Mouse (Mus musculus) hindlimb bud, embryonic 11.5 days (tissue): ENCODE data around the gene Cbx1.

Experiments
- DNase-seq: peaks from one replicate; pipeline ENCODE4 v3.0.0-alpha.2; 2012; ENCODE audit warnings: low read depth, low spot score; ENCODE audit errors: extremely low spot score

The Cbx1 gene

DNA sequence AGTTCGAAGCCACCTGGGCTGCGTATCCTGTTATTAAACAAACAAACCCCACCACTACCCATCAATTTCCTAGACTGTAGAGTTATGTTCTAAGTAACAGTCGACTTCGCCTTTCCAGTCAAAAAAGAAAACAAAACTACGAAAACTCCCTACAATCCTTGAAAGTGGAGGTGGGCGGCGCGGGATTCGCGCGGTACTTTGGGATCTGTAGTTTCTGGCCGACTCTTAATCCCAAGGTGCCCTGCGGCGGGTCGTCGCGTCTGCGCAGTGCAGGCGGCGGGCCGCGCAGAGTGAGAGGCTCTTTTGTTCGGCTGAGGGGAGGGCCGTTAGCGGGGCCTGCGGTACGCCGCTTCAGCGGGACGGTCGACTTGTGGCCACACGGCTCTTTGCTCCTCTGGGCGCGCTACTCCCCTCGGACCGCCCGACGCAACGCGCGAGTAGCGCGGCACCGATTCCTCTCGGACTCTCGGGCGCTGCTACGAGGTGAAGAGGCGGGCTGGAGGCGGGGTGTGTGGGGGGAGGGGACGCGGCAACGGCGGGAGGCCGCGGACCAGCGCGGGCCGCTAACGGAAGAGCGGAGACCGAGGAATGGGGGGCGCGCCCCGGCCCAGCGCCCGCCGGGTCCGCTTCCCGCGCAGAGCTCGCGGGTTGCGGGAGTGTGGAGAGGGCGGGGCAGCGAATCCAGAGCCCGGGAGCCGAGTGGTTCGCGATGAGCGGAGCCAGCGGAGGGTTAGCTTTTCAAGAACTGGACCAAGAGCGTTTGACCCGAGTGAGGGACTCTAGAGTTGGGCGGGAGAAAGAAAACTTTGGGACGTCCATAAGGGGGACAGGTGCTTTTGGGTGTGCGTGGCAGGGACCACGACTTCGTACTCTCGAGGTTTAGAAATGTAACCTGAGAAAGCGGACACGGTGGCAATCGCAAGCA lies at the start of gene Cbx1:
Gene Cbx1, plus strand, starts transcription at position 257 of the 925 bp plus-strand sequence.
- peak; percentile 56 for DNase-seq

DNA sequence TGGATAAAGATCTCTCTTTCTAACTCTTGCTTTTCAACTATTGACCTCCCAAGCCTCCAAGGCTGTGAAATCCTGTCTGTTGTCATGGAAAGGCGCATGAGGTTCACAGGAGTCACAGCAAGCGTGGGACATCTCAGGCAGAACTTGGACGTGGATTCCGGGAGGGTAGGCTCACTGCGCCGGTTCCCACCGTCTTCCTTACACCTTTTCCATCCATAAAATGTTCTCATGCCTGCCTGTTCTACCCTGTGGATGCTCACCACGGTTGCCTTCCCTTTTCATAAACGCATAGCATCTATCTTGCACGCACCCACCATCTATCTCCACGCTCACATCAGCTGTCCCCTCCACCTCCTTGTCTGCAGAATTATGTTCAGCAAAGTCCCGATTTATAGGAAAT lies 48.1 kb upstream of the Cbx1 start:
- no peak for DNase-seq

DNA sequence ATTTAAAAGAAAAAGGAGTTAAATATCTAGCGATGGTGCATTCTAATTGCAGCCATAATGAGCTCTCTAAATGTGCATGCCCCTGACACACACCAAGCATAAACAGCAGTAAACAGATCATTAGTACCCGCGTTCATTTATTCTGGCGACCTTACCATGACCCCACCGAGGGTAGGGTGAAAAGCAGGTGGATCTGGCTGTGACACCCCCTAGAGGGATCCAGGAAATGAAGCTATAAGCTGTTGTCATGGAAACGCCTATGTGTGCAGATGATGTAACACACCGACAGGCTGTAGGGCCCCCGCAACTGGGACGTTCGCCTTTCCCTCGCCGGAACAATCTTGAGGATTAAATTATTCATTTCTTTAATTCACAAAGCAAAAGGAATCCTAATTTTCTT lies 46.9 kb upstream of the Cbx1 start:
- DNase-seq = no peak

DNA sequence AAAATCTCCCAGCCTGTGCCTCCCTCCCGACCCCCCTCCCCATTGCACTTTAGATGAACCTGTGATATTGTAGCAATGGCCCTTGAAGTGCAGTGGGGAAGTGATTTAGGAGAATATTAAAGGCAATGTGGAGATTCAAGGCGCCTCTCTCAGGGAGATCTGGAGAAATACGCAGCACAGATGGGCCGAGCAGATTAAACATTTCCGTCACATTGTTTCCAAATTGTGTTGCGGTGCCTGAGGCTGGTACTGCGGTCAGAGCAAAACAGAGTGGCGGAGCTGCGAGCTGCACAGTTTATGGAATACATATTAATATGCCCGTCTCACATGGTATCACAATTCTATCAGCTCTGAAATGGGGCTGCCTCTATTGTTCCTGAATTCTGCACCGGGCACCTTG lies 45.9 kb upstream of the Cbx1 start:
- no peak for DNase-seq

DNA sequence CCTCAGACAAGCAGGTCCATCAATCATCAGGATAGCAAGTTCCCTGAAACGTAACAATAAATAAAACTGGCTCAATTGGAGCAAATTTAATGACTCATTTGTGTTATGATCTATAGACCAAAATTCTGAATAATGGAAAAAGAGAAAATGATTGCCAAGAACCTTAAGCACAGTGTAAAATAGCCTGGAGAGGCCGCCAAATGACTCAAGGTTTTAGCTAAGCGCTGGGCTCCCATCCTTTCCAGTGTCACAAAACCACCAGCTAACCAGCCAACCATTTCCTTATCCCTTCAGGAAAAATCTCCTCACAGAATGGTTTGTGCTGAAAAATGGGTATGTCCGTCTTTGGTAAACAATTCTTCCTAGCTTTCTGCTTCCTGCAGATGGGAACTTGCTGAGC lies 45.0 kb upstream of the Cbx1 start:
- no peak for DNase-seq

DNA sequence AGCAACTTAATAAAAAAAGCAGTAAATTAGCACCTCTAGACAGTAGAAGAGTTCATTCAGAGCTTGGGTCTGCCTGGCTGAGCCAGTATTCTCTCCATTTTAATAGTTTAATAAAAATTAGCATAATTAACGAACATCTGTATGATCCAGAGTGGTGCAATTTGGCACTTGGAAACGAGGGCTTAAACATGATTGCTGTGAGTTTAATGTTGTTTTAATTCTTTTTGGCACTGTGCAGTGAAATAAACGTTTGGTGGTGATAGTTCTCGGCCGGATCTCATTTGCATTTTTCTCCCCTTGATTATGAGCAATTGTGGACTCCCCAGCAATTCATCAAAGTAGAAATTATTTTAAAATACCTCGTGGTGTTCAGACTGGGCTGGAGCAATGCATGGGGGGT lies 42.3 kb upstream of the Cbx1 start:
- DNase-seq = no peak

DNA sequence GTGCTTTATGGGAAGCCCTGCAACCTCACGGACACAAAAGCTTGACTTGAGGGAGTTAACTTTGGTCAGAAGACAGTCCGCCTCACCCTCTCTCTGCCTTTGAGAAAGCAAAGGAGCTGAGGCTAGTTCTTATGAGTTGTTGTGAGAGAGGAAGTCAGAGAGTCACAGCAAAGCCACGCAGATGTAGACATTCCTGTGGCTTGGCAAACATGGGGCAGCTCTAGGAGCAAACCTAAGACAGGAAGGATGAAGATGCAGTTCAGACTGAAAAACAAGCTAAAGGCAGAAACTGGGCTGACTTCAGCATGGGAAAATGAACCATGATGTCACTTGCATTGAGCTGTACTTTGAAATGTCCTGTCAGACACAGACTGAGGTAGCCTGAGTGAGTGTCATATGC lies 41.4 kb upstream of the Cbx1 start:
- no peak for DNase-seq

DNA sequence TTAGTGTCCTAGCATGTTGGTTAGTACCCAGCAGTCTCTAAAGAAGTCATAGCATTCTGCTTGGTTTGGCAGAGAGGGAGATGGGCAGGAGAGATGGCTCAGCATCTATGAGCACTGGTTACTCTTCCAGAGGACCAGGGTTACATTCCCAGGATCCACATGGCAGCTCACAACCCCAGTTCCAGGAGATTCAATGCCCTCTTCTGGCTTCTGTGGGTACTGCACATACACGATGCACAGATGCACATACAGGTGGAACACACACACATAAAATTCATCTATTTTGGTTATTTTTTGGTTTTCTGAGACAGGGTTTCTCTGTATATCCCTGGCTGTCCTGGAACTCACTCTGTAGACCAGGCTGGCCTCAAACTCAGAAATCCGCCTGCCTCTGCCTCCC lies 33.6 kb upstream of the Cbx1 start:
- DNase-seq = no peak

DNA sequence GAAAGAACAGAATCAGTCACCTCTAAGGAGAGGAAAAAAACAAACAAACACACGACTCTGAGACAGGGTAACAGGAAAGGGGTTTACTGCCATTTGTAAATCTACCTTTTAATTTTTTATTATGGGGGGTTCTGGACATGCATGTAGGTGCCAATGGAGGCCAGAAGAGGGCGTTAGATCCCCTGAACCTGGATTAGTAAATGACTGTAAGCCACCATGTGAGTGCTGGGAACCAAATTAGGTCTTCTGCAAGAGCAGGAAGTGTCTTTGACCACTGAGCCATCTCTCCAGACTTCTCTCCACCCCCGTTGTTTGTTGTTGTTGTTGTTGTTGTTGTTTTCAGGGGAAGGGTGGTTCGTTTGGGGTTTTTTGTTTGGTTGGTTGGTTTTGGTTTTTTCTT lies 31.5 kb upstream of the Cbx1 start:
- no peak for DNase-seq

DNA sequence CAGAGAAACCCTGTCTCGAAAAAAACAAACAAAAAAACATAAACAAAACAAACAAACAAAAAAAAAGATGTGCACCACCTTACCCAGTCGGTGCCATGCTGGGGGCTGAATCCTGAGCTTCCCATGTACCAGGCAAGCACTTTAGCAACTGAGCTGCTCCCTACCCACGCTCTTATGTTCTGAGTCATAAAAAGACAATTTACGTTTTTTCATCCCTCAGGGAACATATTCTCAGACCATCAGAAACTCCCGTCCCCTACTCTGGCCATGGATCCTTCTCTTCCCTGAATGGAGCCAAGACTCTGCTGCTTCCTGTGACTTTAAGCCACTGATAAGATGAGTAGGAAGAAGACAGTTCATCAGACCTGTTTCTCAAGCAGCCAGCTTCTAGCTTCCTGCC lies 30.5 kb upstream of the Cbx1 start:
- no peak for DNase-seq

DNA sequence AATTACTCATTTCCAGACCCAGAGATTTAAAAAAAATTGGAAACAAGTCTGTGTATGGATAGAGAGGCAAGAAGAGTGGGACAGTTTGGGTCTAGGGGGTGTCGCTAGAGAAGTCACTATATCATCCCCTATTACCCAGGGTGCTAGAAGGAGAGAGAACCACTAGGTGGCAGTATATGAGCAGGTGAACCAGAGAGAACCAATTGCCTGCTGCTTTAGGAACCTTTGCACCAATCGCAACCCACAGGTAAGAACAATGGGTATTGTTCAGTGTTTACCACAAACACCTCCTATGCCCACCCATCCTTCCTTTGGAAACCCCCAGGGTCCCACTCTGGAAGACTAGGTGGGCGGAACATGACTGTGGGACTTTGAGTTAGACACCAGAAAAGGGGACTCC lies 28.9 kb upstream of the Cbx1 start:
- no peak for DNase-seq

DNA sequence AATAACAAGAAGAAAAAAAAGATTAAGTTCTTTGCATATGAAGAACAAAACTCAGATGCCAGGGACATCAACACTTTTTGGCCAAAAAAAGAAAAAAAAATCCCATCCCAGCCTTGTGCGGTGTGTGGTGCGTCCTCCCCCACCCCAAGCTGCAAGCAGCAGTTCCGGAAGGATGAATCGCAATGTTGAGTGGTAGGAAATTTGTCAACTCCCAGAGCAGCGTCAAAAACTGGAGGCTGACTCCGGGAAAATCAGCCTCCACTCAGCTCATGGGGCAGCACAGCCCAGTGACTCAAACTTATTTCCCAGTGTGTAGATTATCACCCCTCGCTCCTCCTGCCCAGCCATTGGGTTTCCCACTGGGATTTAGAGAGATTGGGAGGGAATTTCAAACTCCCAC lies 26.9 kb upstream of the Cbx1 start:
- no peak for DNase-seq

DNA sequence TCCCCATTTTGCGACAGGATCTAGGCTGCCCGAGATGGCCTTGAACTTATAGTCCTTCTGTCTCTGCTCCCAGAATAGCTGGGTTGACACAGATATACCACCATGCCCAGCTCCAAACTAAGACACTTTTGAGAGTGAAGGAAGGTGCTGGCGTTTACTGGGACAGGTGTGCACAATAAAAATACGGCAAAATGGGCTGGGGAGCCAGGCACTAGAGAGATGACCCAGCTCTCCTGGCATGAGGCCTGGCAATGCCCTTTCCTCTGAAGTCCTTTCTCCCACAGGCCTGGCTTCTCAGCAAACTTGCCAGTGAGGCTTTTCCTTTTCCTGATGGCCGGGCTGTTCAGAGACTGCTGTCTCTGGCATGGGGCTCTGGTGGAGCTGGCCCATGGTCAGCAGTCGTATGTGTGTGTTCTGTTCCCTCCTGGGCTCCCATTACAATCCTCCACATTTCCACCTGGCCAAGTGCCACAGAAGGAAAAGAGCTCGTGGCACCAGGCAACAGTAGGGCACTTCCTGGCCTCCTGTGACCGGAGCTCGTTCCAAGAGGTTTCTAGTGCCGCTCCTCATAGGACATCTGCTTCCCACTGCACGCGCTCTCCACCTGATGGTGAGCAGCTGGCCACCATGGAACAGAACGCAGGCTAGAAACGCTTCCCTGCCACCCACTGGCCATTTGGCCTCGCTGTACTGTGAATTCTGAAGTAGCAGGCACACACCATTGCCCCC lies 26.0 kb upstream of the Cbx1 start:
- no peak for DNase-seq

DNA sequence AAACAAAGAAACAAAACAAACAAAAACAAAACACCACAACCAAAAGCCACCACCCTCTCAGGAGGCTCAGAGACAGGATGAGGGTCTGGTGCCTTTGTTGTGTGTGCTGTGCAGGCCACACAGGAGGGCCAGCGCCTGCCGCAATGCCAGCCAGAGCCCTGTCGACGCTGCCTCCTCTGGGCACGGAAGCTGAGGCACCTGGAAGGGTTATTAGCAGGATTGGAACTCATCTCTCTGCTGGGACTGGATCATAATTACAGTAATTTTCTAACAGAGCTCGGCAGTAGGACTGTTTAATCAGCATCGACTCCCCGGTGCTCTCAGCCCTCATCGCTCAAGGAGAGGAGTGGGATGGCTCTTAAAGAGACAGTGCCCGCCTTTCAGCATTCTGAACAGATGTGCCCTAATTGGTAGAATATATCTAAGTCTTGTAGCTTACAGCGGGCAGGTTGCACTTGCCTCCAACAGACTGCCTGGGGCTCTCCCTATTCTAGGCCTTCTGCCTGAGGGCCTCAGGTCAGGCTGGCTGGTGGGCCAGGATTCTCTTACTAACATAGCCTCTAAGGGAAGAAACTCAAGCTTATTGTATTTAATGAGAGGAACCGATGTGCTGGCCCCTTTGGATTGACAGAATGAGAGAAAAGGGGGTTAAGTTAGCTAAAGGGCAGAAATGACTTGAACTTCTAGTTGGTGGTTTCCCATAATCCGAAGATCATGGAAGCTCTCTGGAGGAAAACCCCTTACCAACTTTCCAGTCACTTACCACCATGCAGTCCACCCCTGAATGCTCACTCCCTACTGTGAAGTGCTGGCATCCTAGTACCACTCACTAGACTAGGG lies 24.2 kb upstream of the Cbx1 start:
- no peak for DNase-seq

DNA sequence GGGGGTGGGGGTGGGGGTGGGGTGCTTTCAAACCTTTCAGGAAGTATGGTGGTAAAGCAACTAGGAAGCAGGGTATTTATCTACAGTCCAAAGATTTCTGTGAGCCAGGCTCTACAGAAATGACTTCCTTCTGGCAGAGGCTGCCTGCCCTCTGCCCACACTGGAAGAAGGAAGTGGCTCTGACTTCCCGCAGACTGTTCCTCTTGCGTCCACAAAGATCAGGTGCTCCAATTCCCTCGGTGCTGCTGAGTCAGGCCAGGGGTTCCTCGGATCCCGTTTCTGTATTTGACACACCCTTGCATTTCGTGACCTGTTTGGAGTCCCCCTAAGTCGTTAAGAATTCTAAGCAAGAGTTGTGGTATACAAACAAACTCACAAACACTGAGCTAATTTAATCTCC lies 23.3 kb upstream of the Cbx1 start:
- no peak for DNase-seq

DNA sequence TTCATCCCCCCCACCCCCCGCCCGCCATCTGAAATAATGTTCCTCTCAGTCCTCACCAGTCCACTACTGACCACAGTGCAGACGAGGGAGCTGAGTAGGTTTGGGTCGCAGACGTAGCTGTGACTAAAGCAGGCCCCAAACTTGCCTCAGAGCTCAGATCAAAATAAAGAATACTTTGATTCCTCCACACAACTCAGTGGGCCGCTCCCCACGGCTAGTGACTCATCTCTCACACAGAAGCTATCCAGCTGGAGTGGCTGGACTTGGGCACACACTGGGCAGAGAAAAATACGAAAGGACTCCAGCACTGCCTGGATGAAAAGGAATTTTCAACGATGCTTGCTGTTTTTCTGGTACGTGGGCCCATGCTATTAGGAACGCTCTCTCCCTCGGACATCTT lies 22.4 kb upstream of the Cbx1 start:
- DNase-seq = no peak

DNA sequence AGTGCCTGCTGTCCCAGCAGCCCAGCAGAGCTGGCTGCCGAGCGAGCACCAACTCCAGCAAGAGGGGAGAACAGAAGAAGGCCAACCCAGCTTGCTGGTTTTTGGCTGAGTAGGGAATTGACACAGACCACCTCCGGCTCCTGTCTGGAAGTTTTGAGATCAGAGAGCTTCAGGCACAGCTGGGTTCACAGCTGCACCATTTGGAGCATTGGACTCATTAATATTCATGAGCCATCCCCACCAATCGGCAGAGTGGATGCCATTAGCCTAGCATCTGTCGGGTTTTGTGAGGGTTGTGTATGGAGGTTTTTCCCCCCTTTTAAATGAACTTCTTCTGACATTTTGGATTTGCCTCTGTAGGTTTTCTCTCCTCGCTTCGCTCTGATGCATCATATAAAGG lies 21.8 kb upstream of the Cbx1 start:
- DNase-seq = no peak

DNA sequence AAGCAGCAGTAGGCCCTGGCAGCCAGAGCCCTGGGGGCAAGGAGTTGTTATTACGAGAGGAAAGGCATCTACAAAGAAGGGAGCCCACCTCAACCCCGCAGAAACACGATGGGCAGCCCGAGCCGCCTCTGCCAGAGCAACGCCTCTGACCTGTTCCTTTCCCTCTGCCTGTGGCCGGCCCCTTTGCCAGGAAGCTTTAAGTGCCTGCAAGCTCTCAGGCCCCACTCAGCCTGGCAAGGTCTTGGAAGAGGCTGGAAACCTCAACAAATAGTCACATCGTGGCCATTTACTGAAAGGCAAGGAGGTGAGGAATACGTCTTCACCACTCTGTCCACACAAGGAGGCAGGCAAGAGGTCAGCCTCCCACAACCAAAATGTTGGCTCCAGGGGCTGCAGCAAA lies 20.7 kb upstream of the Cbx1 start:
- no peak for DNase-seq

DNA sequence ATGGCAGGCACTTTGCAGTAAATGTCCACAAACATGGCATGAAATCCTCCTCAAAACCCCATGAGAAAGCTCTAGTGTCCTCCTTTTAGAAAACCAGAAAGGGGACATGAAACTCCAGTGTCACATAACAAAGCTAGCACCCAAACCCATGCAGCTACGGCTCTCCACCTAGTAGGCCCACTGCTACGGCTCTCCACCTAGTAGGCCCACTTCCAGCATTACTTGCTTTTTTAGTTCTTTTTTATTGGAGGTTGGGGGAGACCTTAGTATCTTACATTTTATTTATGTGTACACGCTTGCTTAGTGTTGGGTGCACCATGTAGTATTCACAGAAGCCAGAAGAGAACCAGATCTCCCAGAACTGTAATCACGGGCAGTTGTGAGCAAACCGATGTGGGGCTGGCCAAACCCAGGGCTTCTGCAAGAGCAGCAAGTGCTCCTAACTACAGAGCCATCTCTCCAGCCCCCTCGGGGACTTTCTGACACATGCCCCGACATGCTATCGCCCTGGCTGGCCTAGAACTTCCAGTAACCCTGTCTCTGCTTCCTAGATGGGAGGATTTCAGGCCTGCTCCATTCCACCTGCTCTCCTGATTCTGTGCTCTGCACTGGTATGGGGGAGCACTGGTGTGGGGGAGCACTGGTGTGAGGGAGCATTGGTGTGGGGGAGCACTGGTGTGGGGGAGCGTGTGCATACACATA lies 17.5 kb upstream of the Cbx1 start:
- DNase-seq = no peak

DNA sequence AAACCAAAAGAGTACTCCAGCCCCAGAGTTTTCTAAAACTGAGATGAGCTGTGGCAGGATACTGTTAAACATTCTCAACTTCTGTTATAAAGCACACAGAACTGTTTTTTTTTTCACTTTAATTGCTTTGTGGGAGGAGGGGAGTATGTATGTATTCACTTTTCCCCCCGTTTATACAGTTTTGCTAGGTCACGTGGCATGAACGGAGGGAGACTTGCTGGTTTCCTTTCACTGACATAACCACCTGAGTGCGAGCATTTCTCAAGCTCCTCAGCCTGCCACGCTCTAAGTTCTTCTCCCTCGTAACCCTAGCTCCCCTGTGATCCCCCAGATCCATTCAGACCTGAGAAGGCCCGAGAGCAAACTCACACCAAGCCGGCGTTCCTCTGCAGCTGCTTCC lies 16.5 kb upstream of the Cbx1 start:
- no peak for DNase-seq

DNA sequence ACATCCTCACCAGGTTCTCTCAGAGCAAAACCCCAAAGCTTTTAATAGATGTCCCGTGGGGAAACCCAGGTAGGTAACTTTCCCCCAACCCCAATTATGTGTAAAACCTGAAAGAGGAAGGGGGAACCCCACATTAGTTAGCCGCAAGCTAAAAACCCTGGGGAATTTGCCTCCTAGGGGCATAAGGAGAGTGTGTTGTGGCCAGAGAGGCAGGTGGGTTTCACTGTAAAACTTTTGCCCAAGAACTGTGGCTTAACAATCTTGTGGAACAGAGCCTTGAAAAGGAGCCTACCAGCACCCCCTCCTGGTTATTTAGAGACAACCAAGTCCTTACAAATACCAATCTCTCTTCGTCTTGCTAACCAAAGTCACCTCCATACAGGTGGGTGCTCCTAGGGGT lies 14.4 kb upstream of the Cbx1 start:
- DNase-seq = no peak
